Mouse (Mus musculus) embryonic fibroblast, embryonic 13.5 days (primary cell): ENCODE data around the gene Ccdc152.

Source experiments
- CTCF ChIP-seq: IDR thresholded peaks from 2 replicates; pipeline ENCODE4 v1.5.1; 2011; ENCODE audit warnings: mild to moderate bottlenecking, control low read depth, low read length, moderate library complexity, borderline replicate concordance; ENCODE audit not compliant: insufficient read depth
- POLR2A ChIP-seq: IDR thresholded peaks from 2 replicates; pipeline ENCODE4 v1.6.1; 2011; ENCODE audit warnings: low read depth, mild to moderate bottlenecking, control low read depth, low read length, moderate library complexity

- TF ChIP-seq POLR2A (no peak), CTCF (no peak)
These were observed 39.0 kb downstream of the Ccdc152 start for GRCm38 (mm10) chr15:3264293-3264692.
